Mouse (Mus musculus): ENCODE results near the gene Prkch.

Prkch gene

GRCm38 (mm10) chr12:73719816-73720215 is 135.2 kb downstream of the Prkch start:
- no peak for DNase-seq

GRCm38 (mm10) chr12:73720466-73720865 is 135.9 kb downstream of the Prkch start:
- DNase-seq = no peak

- no peak for DNase-seq
Observed at GRCm38 (mm10) chr12:73722060-73722459, 137.5 kb downstream of the Prkch start.

GRCm38 (mm10) chr12:73723067-73723466 is 138.5 kb downstream of the Prkch start:
- DNase-seq = no peak

GRCm38 (mm10) chr12:73723887-73724286 is 139.3 kb downstream of the Prkch start:
- no peak for DNase-seq

- DNase-seq = no peak
Observed at GRCm38 (mm10) chr12:73725825-73726604, 141.4 kb downstream of the Prkch start.

GRCm38 (mm10) chr12:73727046-73727445 is 142.4 kb downstream of the Prkch start:
- no peak for DNase-seq

GRCm38 (mm10) chr12:73730603-73731002 is 146.0 kb downstream of the Prkch start:
- no peak for DNase-seq

- DNase-seq = no peak
Observed at GRCm38 (mm10) chr12:73731093-73731492, 146.5 kb downstream of the Prkch start.

GRCm38 (mm10) chr12:73731848-73732540 is 147.4 kb downstream of the Prkch start:
- no peak for DNase-seq

- no peak for DNase-seq
Observed at GRCm38 (mm10) chr12:73732862-73733261, 148.3 kb downstream of the Prkch start.

- no peak for DNase-seq
Observed at GRCm38 (mm10) chr12:73736931-73737330, 152.3 kb downstream of the Prkch start.

- peak; percentile 39 for DNase-seq
Observed at GRCm38 (mm10) chr12:73739611-73740219, 155.1 kb downstream of the Prkch start.

GRCm38 (mm10) chr12:73742577-73742976 is 158.0 kb downstream of the Prkch start:
- no peak for DNase-seq

GRCm38 (mm10) chr12:73743087-73743486 is 158.5 kb downstream of the Prkch start:
- DNase-seq = no peak

GRCm38 (mm10) chr12:73746072-73746471 is 161.5 kb downstream of the Prkch start:
- DNase-seq = no peak

GRCm38 (mm10) chr12:73748373-73748772 is 163.8 kb downstream of the Prkch start:
- no peak for DNase-seq

GRCm38 (mm10) chr12:73754476-73755150 is 170.0 kb downstream of the Prkch start:
- peak; percentile 44 for DNase-seq

GRCm38 (mm10) chr12:73755646-73756045 is 171.1 kb downstream of the Prkch start:
- no peak for DNase-seq

GRCm38 (mm10) chr12:73756527-73756926 is 171.9 kb downstream of the Prkch start:
- DNase-seq = no peak

- no peak for DNase-seq
Observed at GRCm38 (mm10) chr12:73762001-73762400, 177.4 kb downstream of the Prkch start.

GRCm38 (mm10) chr12:73762762-73763161 is 178.2 kb downstream of the Prkch start:
- no peak for DNase-seq

Measured in kidney, postnatal 10 days (tissue).